Mouse (Mus musculus) embryo, embryonic 10.5 days (tissue): ENCODE data around the gene Foxn2.
"Not testable (repeated sequence)": the region's sequence is repeated elsewhere in the genome, so short reads cannot be mapped to it uniquely, and the experiment has no call there.

ENCODE experiments used
- DNase-seq: peaks from one replicate; pipeline ENCODE4 v3.0.0-alpha.2; 2015; ENCODE audit warnings: low spot score

Foxn2 gene

GRCm38 (mm10) chr17:88441432-88442174 lies 1.1 kb downstream of the Foxn2 start:
- peak; percentile 87 for DNase-seq

GRCm38 (mm10) chr17:88442661-88443060 lies 2.1 kb downstream of the Foxn2 start:
- no peak for DNase-seq

- no peak for DNase-seq
These were observed 2.7 kb downstream of the Foxn2 start for GRCm38 (mm10) chr17:88443186-88443585.

GRCm38 (mm10) chr17:88458079-88458478 lies 17.6 kb downstream of the Foxn2 start:
- no peak for DNase-seq

- no peak for DNase-seq
These were observed 19.0 kb downstream of the Foxn2 start for GRCm38 (mm10) chr17:88459516-88459915.

GRCm38 (mm10) chr17:88459916-88460901 lies 19.7 kb downstream of the Foxn2 start:
- DNase-seq = no peak

- DNase-seq = no peak
These were observed 22.1 kb downstream of the Foxn2 start for GRCm38 (mm10) chr17:88462658-88463057.

GRCm38 (mm10) chr17:88466591-88466990 lies 26.1 kb downstream of the Foxn2 start:
- DNase-seq = no peak

- DNase-seq = no peak
These were observed 27.2 kb downstream of the Foxn2 start for GRCm38 (mm10) chr17:88467696-88468095.

- not testable (repeated sequence) for DNase-seq
These were observed 28.3 kb downstream of the Foxn2 start for GRCm38 (mm10) chr17:88468655-88469398.

- peak; percentile 22 for DNase-seq
These were observed 33.3 kb downstream of the Foxn2 start for GRCm38 (mm10) chr17:88473766-88474165.

GRCm38 (mm10) chr17:88477165-88477564 lies 36.7 kb downstream of the Foxn2 start:
- DNase-seq = no peak

GRCm38 (mm10) chr17:88477699-88478098 lies 37.2 kb downstream of the Foxn2 start:
- no peak for DNase-seq

- DNase-seq = no peak
These were observed 38.5 kb downstream of the Foxn2 start for GRCm38 (mm10) chr17:88479040-88479439.

GRCm38 (mm10) chr17:88480369-88480768 lies 39.9 kb downstream of the Foxn2 start:
- no peak for DNase-seq

GRCm38 (mm10) chr17:88481062-88481461 lies 40.6 kb downstream of the Foxn2 start:
- DNase-seq = no peak

GRCm38 (mm10) chr17:88481587-88481986 lies 41.1 kb downstream of the Foxn2 start:
- DNase-seq = no peak

GRCm38 (mm10) chr17:88484539-88484938 lies 44.0 kb downstream of the Foxn2 start:
- no peak for DNase-seq

- DNase-seq = no peak
These were observed 44.4 kb downstream of the Foxn2 start for GRCm38 (mm10) chr17:88484951-88485350.

- no peak for DNase-seq
These were observed 50.0 kb downstream of the Foxn2 start for GRCm38 (mm10) chr17:88490546-88490945.

GRCm38 (mm10) chr17:88491366-88492106 lies 51.0 kb downstream of the Foxn2 start:
- no peak for DNase-seq

GRCm38 (mm10) chr17:88492107-88492460 lies 51.6 kb downstream of the Foxn2 start:
- no peak for DNase-seq
